Mouse (Mus musculus): ENCODE measurements around the gene Cyb561d2. TPM values are rescaled to one million over a fixed set of nuclear protein-coding genes. Genes with fewer than 3 reads are reported as not detected.

Gene Cyb561d2
- polyA plus RNA-seq, 1 experiment from 2014 or later, result 45.7 TPM

- H3K9me3 ChIP-seq, result no peaks in the 10 kb centered on the region
- no peak overlapping the region for H3K9ac ChIP-seq
- no peak overlapping the region for H3K27ac ChIP-seq
- ATAC-seq (replicated peaks), result no peak
- H3K4me1 ChIP-seq, result peaks cover 18% of the 10 kb centered on the region
- WGBS, result 81% methylated on average over 3 of the region's 3 CpGs
- no peak overlapping the region for H3K4me2 ChIP-seq
- no peaks in the 10 kb centered on the region for H3K36me3 ChIP-seq (replicated peaks)
- no peak overlapping the region for H3K4me3 ChIP-seq
- no peaks in the 10 kb centered on the region for H3K27me3 ChIP-seq (replicated peaks)
These were observed 41.2 kb downstream of the Cyb561d2 start for GRCm38 (mm10) chr9:107500708-107501286.

GRCm38 (mm10) chr9:107496359-107496758, 45.6 kb downstream of the Cyb561d2 start:
- 82% methylated on average over 3 of the region's 3 CpGs for WGBS
- Histone ChIP-seq H3K27me3 (replicated peaks) (no peaks in the 10 kb centered on the region), H3K4me3 (no peak overlapping the region), H3K9me3 (no peaks in the 10 kb centered on the region), H3K27ac (no peak overlapping the region), H3K4me1 (peaks cover 12% of the 10 kb centered on the region), H3K9ac (no peak overlapping the region), H3K36me3 (replicated peaks) (no peaks in the 10 kb centered on the region), H3K4me2 (no peak overlapping the region)
- ATAC-seq (replicated peaks), result no peak

- no peak for ATAC-seq (replicated peaks)
- no peak overlapping the region for H3K4me3 ChIP-seq
- H3K27ac ChIP-seq, result 0 out of 2 replicates have a peak overlapping the region, but pooled peaks have one; percentile 29
- no peaks in the 10 kb centered on the region for H3K27me3 ChIP-seq (replicated peaks)
- H3K36me3 ChIP-seq (replicated peaks), result no peaks in the 10 kb centered on the region
- H3K9ac ChIP-seq, result no peak overlapping the region
- WGBS, result 40% methylated on average over 12 of the region's 12 CpGs
- H3K4me2 ChIP-seq, result no peak overlapping the region
- H3K9me3 ChIP-seq, result no peaks in the 10 kb centered on the region
- peaks cover 12% of the 10 kb centered on the region for H3K4me1 ChIP-seq
These were observed 47.8 kb downstream of the Cyb561d2 start for GRCm38 (mm10) chr9:107494238-107494637.

GRCm38 (mm10) chr9:107493511-107493910, 48.5 kb downstream of the Cyb561d2 start:
- no peak for ATAC-seq (replicated peaks)
- H3K27me3 ChIP-seq (replicated peaks), result no peaks in the 10 kb centered on the region
- no peak overlapping the region for H3K4me3 ChIP-seq
- no peaks in the 10 kb centered on the region for H3K36me3 ChIP-seq (replicated peaks)
- peaks cover 12% of the 10 kb centered on the region for H3K4me1 ChIP-seq
- H3K4me2 ChIP-seq, result no peak overlapping the region
- no peaks in the 10 kb centered on the region for H3K9me3 ChIP-seq
- no peak overlapping the region for H3K9ac ChIP-seq
- 69% methylated on average over 1 of the region's 1 CpGs for WGBS
- H3K27ac ChIP-seq, result no peak overlapping the region

GRCm38 (mm10) chr9:107490625-107491024, 51.4 kb downstream of the Cyb561d2 start:
- 76% methylated on average over 6 of the region's 6 CpGs for WGBS
- H3K9me3 ChIP-seq, result no peaks in the 10 kb centered on the region
- no peak overlapping the region for H3K9ac ChIP-seq
- H3K4me3 ChIP-seq, result no peak overlapping the region
- peaks cover 19% of the 10 kb centered on the region for H3K4me1 ChIP-seq
- H3K27ac ChIP-seq, result no peak overlapping the region
- H3K4me2 ChIP-seq, result no peak overlapping the region
- no peak for ATAC-seq (replicated peaks)
- H3K27me3 ChIP-seq (replicated peaks), result no peaks in the 10 kb centered on the region
- H3K36me3 ChIP-seq (replicated peaks), result no peaks in the 10 kb centered on the region

GRCm38 (mm10) chr9:107490146-107490545, 51.8 kb downstream of the Cyb561d2 start:
- no peaks in the 10 kb centered on the region for H3K9me3 ChIP-seq
- no peak overlapping the region for H3K4me3 ChIP-seq
- no peak overlapping the region for H3K9ac ChIP-seq
- H3K4me1 ChIP-seq, result peaks cover 23% of the 10 kb centered on the region
- H3K27ac ChIP-seq, result no peak overlapping the region
- WGBS, result 58% methylated on average over 8 of the region's 8 CpGs
- H3K27me3 ChIP-seq (replicated peaks), result no peaks in the 10 kb centered on the region
- H3K36me3 ChIP-seq (replicated peaks), result no peaks in the 10 kb centered on the region
- no peak overlapping the region for H3K4me2 ChIP-seq
- ATAC-seq (replicated peaks), result no peak

Other genes starting within 250 kb of the Cyb561d2 start
- gene Cish, start 246.2 kb downstream of the Cyb561d2 start, polyA plus RNA-seq (2015; fragmentation: Nextera tagmentation; extraction: Ambion mirVana), result 7.2 and 7.4 TPM in 2 replicates
- 20.1 and 21.1 TPM in 2 replicates for gene Hemk1, start 203.8 kb downstream of the Cyb561d2 start, polyA plus RNA-seq (2015; fragmentation: Nextera tagmentation; extraction: Ambion mirVana)
- gene 6430571L13Rik, start 201.6 kb downstream of the Cyb561d2 start, polyA plus RNA-seq (2015; fragmentation: Nextera tagmentation; extraction: Ambion mirVana), result 9.7 TPM in 2 replicates
- gene Cacna2d2, start 142.6 kb downstream of the Cyb561d2 start, polyA plus RNA-seq (2015; fragmentation: Nextera tagmentation; extraction: Ambion mirVana), result 10.2 and 10.3 TPM in 2 replicates
- gene Tmem115, start 8.2 kb downstream of the Cyb561d2 start, polyA plus RNA-seq (2015; fragmentation: Nextera tagmentation; extraction: Ambion mirVana), result 48.0 and 50.5 TPM in 2 replicates
- gene Nprl2, start within 50 bp of the Cyb561d2 start, polyA plus RNA-seq (2015; fragmentation: Nextera tagmentation; extraction: Ambion mirVana), result 78.4 and 81.6 TPM in 2 replicates
- 4.6 TPM in 2 replicates for gene Zmynd10, start 5.1 kb upstream of the Cyb561d2 start, polyA plus RNA-seq (2015; fragmentation: Nextera tagmentation; extraction: Ambion mirVana)
- 44.4 and 45.3 TPM in 2 replicates for gene Rassf1, start 9.4 kb upstream of the Cyb561d2 start, polyA plus RNA-seq (2015; fragmentation: Nextera tagmentation; extraction: Ambion mirVana)
- gene Tusc2, start 21.1 kb upstream of the Cyb561d2 start, polyA plus RNA-seq (2015; fragmentation: Nextera tagmentation; extraction: Ambion mirVana), result 123 and 125 TPM in 2 replicates
- 82.9 and 88.7 TPM in 2 replicates for gene Hyal2, start 25.8 kb upstream of the Cyb561d2 start, polyA plus RNA-seq (2015; fragmentation: Nextera tagmentation; extraction: Ambion mirVana)
- 7.9 and 9.5 TPM in 2 replicates for gene Hyal1, start 34.7 kb upstream of the Cyb561d2 start, polyA plus RNA-seq (2015; fragmentation: Nextera tagmentation; extraction: Ambion mirVana)
- gene Naa80, start 36.7 kb upstream of the Cyb561d2 start, polyA plus RNA-seq (2015; fragmentation: Nextera tagmentation; extraction: Ambion mirVana), result 21.4 and 23.1 TPM in 2 replicates
- gene Hyal3, start 38.6 kb upstream of the Cyb561d2 start, polyA plus RNA-seq (2015; fragmentation: Nextera tagmentation; extraction: Ambion mirVana), result 1.8 TPM in 2 replicates
- 14.5 and 16.9 TPM in 2 replicates for gene Ifrd2, start 45.4 kb upstream of the Cyb561d2 start, polyA plus RNA-seq (2015; fragmentation: Nextera tagmentation; extraction: Ambion mirVana)
- 4.3 and 4.9 TPM in 2 replicates for gene Sema3b, start 67.0 kb upstream of the Cyb561d2 start, polyA plus RNA-seq (2015; fragmentation: Nextera tagmentation; extraction: Ambion mirVana)
- gene Gnai2, start 93.2 kb upstream of the Cyb561d2 start, polyA plus RNA-seq (2015; fragmentation: Nextera tagmentation; extraction: Ambion mirVana), result 299 and 386 TPM in 2 replicates
- 31.8 and 40.4 TPM in 2 replicates for gene Slc38a3, start 127.3 kb upstream of the Cyb561d2 start, polyA plus RNA-seq (2015; fragmentation: Nextera tagmentation; extraction: Ambion mirVana)
- gene Gnat1, start 137.5 kb upstream of the Cyb561d2 start, polyA plus RNA-seq (2015; fragmentation: Nextera tagmentation; extraction: Ambion mirVana), result 2.1 and 2.2 TPM in 2 replicates
- gene Sema3f, start 168.3 kb upstream of the Cyb561d2 start, polyA plus RNA-seq (2015; fragmentation: Nextera tagmentation; extraction: Ambion mirVana), result 26.0 and 31.2 TPM in 2 replicates
- 280 and 292 TPM in 2 replicates for gene Rbm5, start 228.8 kb upstream of the Cyb561d2 start, polyA plus RNA-seq (2015; fragmentation: Nextera tagmentation; extraction: Ambion mirVana)